Mouse (Mus musculus) MEL (cell line): ENCODE results near the gene Uvssa.

Experiments used
- CTCF ChIP-seq, 3 experiments: IDR thresholded peaks in 2 of 3; conservative IDR thresholded peaks in 1 of 3; 2 replicates each; pipeline ENCODE4 v1.5.1; 2011 to 2012; ENCODE audit warnings: low read length in 3 of 3, low read depth in 2 of 3, mild to moderate bottlenecking in 2 of 3, improper control_type of control experiment in 1 of 3, inconsistent platforms in 1 of 3, mixed read lengths in 1 of 3, moderate library complexity in 1 of 3; ENCODE audit not compliant: control insufficient read depth in 1 of 3, insufficient read depth in 1 of 3, poor library complexity in 1 of 3, severe bottlenecking in 1 of 3
- E2F4 ChIP-seq: IDR thresholded peaks from 2 replicates; pipeline ENCODE4 v1.6.1; 2011; ENCODE audit warnings: low read depth, low read length, improper control_type of control experiment, borderline replicate concordance
- EP300 ChIP-seq, 2 experiments: IDR thresholded peaks; 2 replicates each; pipeline ENCODE4 v1.6.1; 2011; ENCODE audit warnings: improper control_type of control experiment in 2 of 2, low read length in 2 of 2, low read depth in 1 of 2, mild to moderate bottlenecking in 1 of 2
- GATA1 ChIP-seq: IDR thresholded peaks from 2 replicates; pipeline ENCODE4 v1.6.1; 2011; ENCODE audit warnings: low read depth, low read length, improper control_type of control experiment
- KAT2A ChIP-seq: conservative IDR thresholded peaks from 2 replicates; pipeline ENCODE4 v1.6.1; 2012; ENCODE audit warnings: low read depth, low read length, improper control_type of control experiment, inconsistent platforms
- MAFK ChIP-seq: IDR thresholded peaks from 2 replicates; pipeline ENCODE4 v1.6.1; 2011; ENCODE audit warnings: low read depth, mild to moderate bottlenecking, low read length, improper control_type of control experiment, borderline replicate concordance
- MAX ChIP-seq: IDR thresholded peaks from 2 replicates; pipeline ENCODE4 v1.6.1; 2011; ENCODE audit warnings: low read length, improper control_type of control experiment
- POLR2A ChIP-seq, 2 experiments: IDR thresholded peaks; 2 replicates each; pipeline ENCODE4 v1.6.1; 2011 to 2012; ENCODE audit warnings: low read length in 2 of 2, mild to moderate bottlenecking in 2 of 2, control low read depth in 1 of 2, improper control_type of control experiment in 1 of 2, low read depth in 1 of 2, moderate library complexity in 1 of 2; ENCODE audit not compliant: control insufficient read depth in 1 of 2, insufficient read depth in 1 of 2, poor library complexity in 1 of 2
- TAL1 ChIP-seq: IDR thresholded peaks from 2 replicates; pipeline ENCODE4 v1.6.1; 2012; ENCODE audit warnings: mild to moderate bottlenecking, inconsistent platforms, low read length, moderate library complexity, mixed read lengths
- TBP ChIP-seq: IDR thresholded peaks from 2 replicates; pipeline ENCODE4 v1.8.0; 2011; ENCODE audit warnings: low read depth, low read length, improper control_type of control experiment
- TCF12 ChIP-seq: IDR thresholded peaks from 2 replicates; pipeline ENCODE4 v1.6.1; 2014; ENCODE audit warnings: low read depth, mild to moderate bottlenecking, inconsistent platforms, low read length, improper control_type of control experiment, moderate library complexity
- UBTF ChIP-seq: IDR thresholded peaks from 2 replicates; pipeline ENCODE4 v1.6.1; 2012; ENCODE audit warnings: low read depth, mild to moderate bottlenecking, inconsistent platforms, low read length, improper control_type of control experiment, moderate library complexity, borderline replicate concordance; ENCODE audit not compliant: insufficient read depth
- USF1 ChIP-seq: IDR thresholded peaks from 2 replicates; pipeline ENCODE4 v1.6.1; 2014; ENCODE audit warnings: low read depth, mild to moderate bottlenecking, inconsistent platforms, low read length, improper control_type of control experiment, moderate library complexity

- TF ChIP-seq TAL1 (no peak), USF1 (0 out of 2 replicates have a peak, but pooled peaks have one; percentile 17), CTCF (IDR thresholded peaks at IDR 0.05 in 2 of 3, conservative IDR thresholded peaks at IDR 0.05 in 1 of 3; ENCODE audit: control insufficient read depth in 1 of 3, insufficient read depth in 1 of 3, low read depth in 2 of 3, low read length in 3 of 3, poor library complexity in 1 of 3, severe bottlenecking in 1 of 3) (no peak), E2F4 (no peak), MAX (0 out of 2 replicates have a peak, but pooled peaks have one; percentile 18), KAT2A (no peak), TBP (no peak), POLR2A (IDR thresholded peaks at IDR 0.05; ENCODE audit: control insufficient read depth in 1 of 2, insufficient read depth in 1 of 2, low read depth in 1 of 2, low read length in 2 of 2, poor library complexity in 1 of 2) (no peak), TCF12 (no peak), GATA1 (no peak), UBTF (no peak), EP300 (IDR thresholded peaks at IDR 0.05; ENCODE audit: low read depth in 1 of 2, low read length in 2 of 2) (no peak), MAFK (no peak)
These were observed 43.7 kb upstream of the Uvssa start for GRCm38 (mm10) chr5:33334381-33335272.
